Mouse (Mus musculus): ENCODE measurements around the gene Olfr519.

- TF ChIP-seq POLR2A (IDR thresholded peaks at IDR 0.05; ENCODE audit: insufficient read depth, low read length) (no peak), CTCF (IDR thresholded peaks at IDR 0.05; ENCODE audit: low read depth, low read length) (peak; percentile 5), EP300 (IDR thresholded peaks at IDR 0.05; ENCODE audit: insufficient read depth, low read depth, low read length) (no peak)
These were observed 49.8 kb upstream of the Olfr519 start for GRCm38 (mm10) chr7:108944002-108944401.

All from ES-Bruce4 (cell line).